In genomic region chr16:74801296-74801695, GRCm38 (mm10) we compare ENCODE assay signal across 8 mouse cellular contexts.
A peak's percentile ranks its signal among the peaks of the same experiment; 100 is the strongest.
DNase-seq lines count a peak whose midpoint lies in the region; ATAC-seq and TF ChIP-seq lines count a peak whose summit lies in the region.

No protein-coding gene starts in this region.

- TF ChIP-seq POLR2A in testis, adult 2 months (IDR thresholded peaks at IDR 0.05; ENCODE audit: control insufficient read depth, low read depth, low read length) = no peak

- peak; percentile 77 for TF ChIP-seq CTCF in hindbrain, postnatal 0 days (IDR thresholded peaks at IDR 0.05; ENCODE audit: low read depth)
- peak; percentile 44; the same call in 1 of the 2 replicates for TF ChIP-seq CTCF in testis, adult 2 months (IDR thresholded peaks at IDR 0.05; ENCODE audit: control insufficient read depth, insufficient read depth, insufficient replicate concordance, low read depth, low read length)

- no peak for ATAC-seq in hindbrain, embryonic 13.5 days (ENCODE audit: low FRiP score)
- ATAC-seq in hindbrain, postnatal 0 days = 0 out of 2 replicates have a peak, but pooled peaks have one; percentile 63
- peak; percentile 70 for ATAC-seq in midbrain, embryonic 13.5 days

- H3K4me2 ChIP-seq in hindbrain, embryonic 13.5 days = no peak overlapping the region
- H3K4me2 ChIP-seq in hindbrain, postnatal 0 days (ENCODE audit: low read depth, low read length) = no peak overlapping the region
- no peak overlapping the region for H3K4me2 ChIP-seq in midbrain, embryonic 13.5 days (replicated peaks)

- no peaks in the 10 kb centered on the region for H3K4me1 ChIP-seq in hindbrain, embryonic 10.5 days (replicated peaks)
- H3K4me1 ChIP-seq in hindbrain, embryonic 13.5 days (replicated peaks) = no peaks in the 10 kb centered on the region
- H3K4me1 ChIP-seq in hindbrain, postnatal 0 days (ENCODE audit: insufficient read depth, low read length) = no peaks in the 10 kb centered on the region
- no peaks in the 10 kb centered on the region for H3K4me1 ChIP-seq in midbrain, embryonic 13.5 days (replicated peaks)
- H3K4me1 ChIP-seq in testis, adult 2 months (ENCODE audit: control insufficient read depth, insufficient read depth, low read length) = no peaks in the 10 kb centered on the region

- H3K27me3 ChIP-seq in hindbrain, embryonic 10.5 days (ENCODE audit: insufficient read depth, poor library complexity, severe bottlenecking) = no peaks in the 10 kb centered on the region
- H3K27me3 ChIP-seq in hindbrain, embryonic 13.5 days = no peaks in the 10 kb centered on the region
- no peaks in the 10 kb centered on the region for H3K27me3 ChIP-seq in hindbrain, postnatal 0 days (ENCODE audit: insufficient read depth, low read length)
- no peaks in the 10 kb centered on the region for H3K27me3 ChIP-seq in midbrain, embryonic 13.5 days
- no peaks in the 10 kb centered on the region for H3K27me3 ChIP-seq in testis, adult 2 months (ENCODE audit: control insufficient read depth, insufficient read depth, low read length)

- no peaks in the 10 kb centered on the region for H3K36me3 ChIP-seq in hindbrain, embryonic 10.5 days
- H3K36me3 ChIP-seq in hindbrain, embryonic 13.5 days = no peaks in the 10 kb centered on the region
- no peaks in the 10 kb centered on the region for H3K36me3 ChIP-seq in hindbrain, postnatal 0 days (ENCODE audit: insufficient read depth, low read length)
- no peaks in the 10 kb centered on the region for H3K36me3 ChIP-seq in midbrain, embryonic 13.5 days
- no peaks in the 10 kb centered on the region for H3K36me3 ChIP-seq in testis, adult 2 months (ENCODE audit: control insufficient read depth, insufficient read depth, low read length)

- intact Hi-C loops in left cerebral cortex, postnatal 14 days (cut with DNase I) = no loop called here

- no peak overlapping the region for H3K27ac ChIP-seq in hindbrain, embryonic 10.5 days
- no peak overlapping the region for H3K27ac ChIP-seq in hindbrain, embryonic 13.5 days
- H3K27ac ChIP-seq in hindbrain, postnatal 0 days = no peak overlapping the region
- no peak overlapping the region for H3K27ac ChIP-seq in midbrain, embryonic 13.5 days
- no peak overlapping the region for H3K27ac ChIP-seq in testis, adult 2 months (ENCODE audit: control insufficient read depth, insufficient read depth, low read depth, low read length)

- H3K9ac ChIP-seq in hindbrain, embryonic 13.5 days = no peak overlapping the region
- no peak overlapping the region for H3K9ac ChIP-seq in hindbrain, postnatal 0 days (replicated peaks; ENCODE audit: low read length)
- H3K9ac ChIP-seq in midbrain, embryonic 13.5 days (replicated peaks) = no peak overlapping the region

- no peak overlapping the region for H3K4me3 ChIP-seq in hindbrain, embryonic 10.5 days
- no peak overlapping the region for H3K4me3 ChIP-seq in hindbrain, embryonic 13.5 days
- no peak overlapping the region for H3K4me3 ChIP-seq in hindbrain, postnatal 0 days (ENCODE audit: low read length)
- no peak overlapping the region for H3K4me3 ChIP-seq in midbrain, embryonic 13.5 days (replicated peaks)
- H3K4me3 ChIP-seq in testis, adult 2 months (ENCODE audit: control insufficient read depth, low read depth, low read length) = no peak overlapping the region

- DNase-seq in hindbrain, embryonic 10.5 days (ENCODE audit: low spot score) = peak; percentile 61
- DNase-seq in embryo, embryonic 11 days = peak; percentile 80
- peak; percentile 78 for DNase-seq in hindbrain, postnatal 0 days (ENCODE audit: low spot score)
- peak; percentile 47 to 62 for DNase-seq in left cerebral cortex, postnatal 14 days (ENCODE audit: low spot score in 2 of 2)
- no peak for DNase-seq in thymus, postnatal 14 days

- no peaks in the 10 kb centered on the region for H3K9me3 ChIP-seq in hindbrain, embryonic 10.5 days
- H3K9me3 ChIP-seq in hindbrain, embryonic 13.5 days = no peaks in the 10 kb centered on the region
- no peaks in the 10 kb centered on the region for H3K9me3 ChIP-seq in hindbrain, postnatal 0 days (ENCODE audit: low read length)
- H3K9me3 ChIP-seq in midbrain, embryonic 13.5 days = no peaks in the 10 kb centered on the region

- WGBS in hindbrain, embryonic 10.5 days = 19% methylated on average over 7 of the region's 7 CpGs
- 18% methylated on average over 7 of the region's 7 CpGs for WGBS in hindbrain, embryonic 13.5 days
- 19% methylated on average over 7 of the region's 7 CpGs for WGBS in hindbrain, postnatal 0 days
- 18% methylated on average over 7 of the region's 7 CpGs for WGBS in midbrain, embryonic 13.5 days
